Mouse (Mus musculus): ENCODE results near the gene Ap5z1. TPM values are rescaled to one million over a fixed set of nuclear protein-coding genes. Genes with fewer than 3 reads are reported as not detected.

Ap5z1 gene
- polyA plus RNA-seq (2014; fragmentation: Nextera tagmentation; extraction: Ambion mirVana): 6.0 and 6.3 TPM in 2 replicates

DNA sequence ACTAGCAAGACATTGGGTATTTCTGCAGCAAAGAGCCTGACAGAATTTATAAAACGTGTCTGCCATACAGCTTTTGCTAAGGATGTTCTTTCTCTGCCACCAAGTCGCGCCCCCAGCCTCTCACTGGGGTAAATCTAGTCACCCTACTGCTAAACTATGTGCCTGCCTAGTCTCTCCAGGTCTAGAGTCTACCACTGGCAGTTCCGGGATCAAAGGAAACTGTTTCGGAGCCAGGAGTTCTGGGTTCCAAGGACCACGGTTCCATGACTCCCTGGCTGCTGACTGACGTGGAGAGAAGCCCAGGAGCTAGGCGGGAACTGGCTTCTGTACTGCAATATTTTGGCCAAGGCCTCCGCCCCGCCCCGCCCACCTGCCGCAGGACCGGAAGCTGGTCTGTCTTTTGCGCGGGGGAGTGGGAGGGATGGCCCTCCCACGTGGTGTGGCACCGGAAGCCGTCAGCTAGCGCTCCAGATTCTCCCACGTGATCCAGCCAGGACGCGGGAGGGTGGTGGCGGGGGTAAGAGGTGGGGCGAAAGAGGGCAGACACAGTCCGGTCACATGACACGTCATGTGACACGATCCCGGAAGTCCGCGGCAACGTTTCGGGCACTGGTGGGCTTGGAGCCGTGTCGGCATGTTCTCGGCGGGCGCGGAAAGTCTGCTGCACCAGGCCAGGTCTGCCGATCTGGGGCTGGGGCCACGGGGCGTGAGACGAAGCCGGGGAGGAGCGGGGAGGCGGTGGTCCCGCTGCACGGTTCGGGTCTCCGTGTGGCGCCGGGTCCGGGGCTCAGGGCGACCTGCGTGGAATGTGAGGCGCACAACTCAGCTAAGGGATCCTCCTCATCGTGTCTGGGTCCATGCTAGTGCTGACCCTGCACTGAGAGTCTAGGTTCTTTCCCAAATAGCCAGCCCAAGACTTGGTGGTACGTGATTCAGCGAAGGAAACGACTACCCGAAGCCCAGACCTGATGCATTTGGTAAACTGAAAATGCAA is at the start of gene Ap5z1:
TSS of gene Ap5z1 (plus strand) at position 484 of the 994 bp plus-strand sequence.
- Histone ChIP-seq H3K27me3 (ENCODE audit: control insufficient read depth, insufficient read depth, low read length) (no peaks in the 10 kb centered on the region), H3K4me2 (ENCODE audit: low read length) (peak within 1 kb of the TSS; percentile 87), H3K36me3 (ENCODE audit: control insufficient read depth, insufficient read depth, low read length) (peaks cover 25% of the 10 kb centered on the region), H3K27ac (replicated peaks in 1 of 2; ENCODE audit: control insufficient read depth in 1 of 2, insufficient read depth in 1 of 2, low read depth in 2 of 2, low read length in 2 of 2) (peak within 1 kb of the TSS; percentile 81 to 92), H3K9me3 (ENCODE audit: control insufficient read depth, low read length) (no peaks in the 10 kb centered on the region), H3K9ac (ENCODE audit: low read length) (peak within 1 kb of the TSS; percentile 83), H3K4me3 (ENCODE audit: control insufficient read depth in 1 of 2, insufficient read depth in 1 of 2, low read depth in 1 of 2, low read length in 2 of 2) (peak within 1 kb of the TSS; percentile 68 to 75), H3K4me1 (ENCODE audit: control insufficient read depth in 2 of 2, insufficient read depth in 2 of 2, low read length in 2 of 2) (peaks cover 5 to 6% of the 10 kb centered on the region in 2 experiments; a peak in 2 of 4 replicates)
- WGBS: 2% methylated on average over 58 of the region's 60 CpGs
- peak; percentile 89 for ATAC-seq (ENCODE audit: insufficient number of reproducible peaks, insufficient read depth, low FRiP score, low read depth)

DNA sequence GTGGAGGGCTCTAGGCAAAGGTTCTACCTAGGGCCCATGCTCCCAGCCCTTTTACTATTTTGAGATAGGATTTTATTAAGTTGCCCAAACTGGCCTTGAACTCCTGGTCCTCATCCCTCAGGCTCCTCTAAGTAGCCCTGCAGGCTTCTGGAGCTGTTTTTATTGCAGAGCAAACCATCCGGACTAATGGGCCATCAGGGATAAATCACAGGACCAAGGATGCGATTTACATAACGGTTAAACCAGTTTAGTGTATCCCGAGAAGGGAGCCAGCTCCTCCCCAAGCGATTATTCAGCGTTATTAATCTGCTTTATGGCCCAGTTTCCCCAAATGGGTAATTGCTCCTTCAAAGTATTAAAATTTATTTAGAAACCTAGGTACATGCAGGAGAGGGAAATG is 48.3 kb upstream of the Ap5z1 start:
- no peak overlapping the region for H3K4me2 ChIP-seq (ENCODE audit: low read length)
- no peaks in the 10 kb centered on the region for H3K27me3 ChIP-seq (ENCODE audit: control insufficient read depth, insufficient read depth, low read length)
- peaks cover 9% of the 10 kb centered on the region; the same call in 1 of the 2 replicates for H3K36me3 ChIP-seq (ENCODE audit: control insufficient read depth, insufficient read depth, low read length)
- no peak overlapping the region for H3K9ac ChIP-seq (ENCODE audit: low read length)
- H3K4me1 ChIP-seq (ENCODE audit: control insufficient read depth in 2 of 2, insufficient read depth in 2 of 2, low read length in 2 of 2): peaks cover 28 to 63% of the 10 kb centered on the region in 2 experiments
- no peak overlapping the region for H3K4me3 ChIP-seq (ENCODE audit: control insufficient read depth in 1 of 2, insufficient read depth in 1 of 2, low read depth in 1 of 2, low read length in 2 of 2)
- no peak for ATAC-seq (ENCODE audit: insufficient number of reproducible peaks, insufficient read depth, low FRiP score, low read depth)
- H3K27ac ChIP-seq (replicated peaks in 1 of 2; ENCODE audit: control insufficient read depth in 1 of 2, insufficient read depth in 1 of 2, low read depth in 2 of 2, low read length in 2 of 2): peak overlapping the region in 1 of 2 experiments; percentile 59; a peak in 1 of 4 replicates
- no peaks in the 10 kb centered on the region for H3K9me3 ChIP-seq (ENCODE audit: control insufficient read depth, low read length)
- 71% methylated on average over 6 of the region's 6 CpGs for WGBS

- H3K9ac ChIP-seq (ENCODE audit: low read length): 0 out of 2 replicates have a peak overlapping the region, but pooled peaks have one; percentile 23
- 0 out of 2 replicates have a peak, but pooled peaks have one; percentile 33 for ATAC-seq (ENCODE audit: insufficient number of reproducible peaks, insufficient read depth, low FRiP score, low read depth)
- peaks cover 32 to 63% of the 10 kb centered on the region in 2 experiments for H3K4me1 ChIP-seq (ENCODE audit: control insufficient read depth in 2 of 2, insufficient read depth in 2 of 2, low read length in 2 of 2)
- no peaks in the 10 kb centered on the region for H3K9me3 ChIP-seq (ENCODE audit: control insufficient read depth, low read length)
- peaks cover 11% of the 10 kb centered on the region for H3K36me3 ChIP-seq (ENCODE audit: control insufficient read depth, insufficient read depth, low read length)
- H3K27ac ChIP-seq (replicated peaks in 1 of 2; ENCODE audit: control insufficient read depth in 1 of 2, insufficient read depth in 1 of 2, low read depth in 2 of 2, low read length in 2 of 2): peak overlapping the region; percentile 14 to 59
- H3K4me3 ChIP-seq (ENCODE audit: control insufficient read depth in 1 of 2, insufficient read depth in 1 of 2, low read depth in 1 of 2, low read length in 2 of 2): no peak overlapping the region
- WGBS: 8% methylated on average over 14 of the region's 14 CpGs
- no peaks in the 10 kb centered on the region for H3K27me3 ChIP-seq (ENCODE audit: control insufficient read depth, insufficient read depth, low read length)
- peak overlapping the region; percentile 39 for H3K4me2 ChIP-seq (ENCODE audit: low read length)
Measured at GRCm38 (mm10) chr5:142416070-142416775, 47.5 kb upstream of the Ap5z1 start.

GRCm38 (mm10) chr5:142417104-142417503 is 46.6 kb upstream of the Ap5z1 start:
- no peak overlapping the region for H3K4me2 ChIP-seq (ENCODE audit: low read length)
- H3K9ac ChIP-seq (ENCODE audit: low read length): no peak overlapping the region
- WGBS: 79% methylated on average over 3 of the region's 3 CpGs
- peaks cover 16% of the 10 kb centered on the region for H3K36me3 ChIP-seq (ENCODE audit: control insufficient read depth, insufficient read depth, low read length)
- H3K27me3 ChIP-seq (ENCODE audit: control insufficient read depth, insufficient read depth, low read length): no peaks in the 10 kb centered on the region
- peaks cover 31 to 67% of the 10 kb centered on the region in 2 experiments for H3K4me1 ChIP-seq (ENCODE audit: control insufficient read depth in 2 of 2, insufficient read depth in 2 of 2, low read length in 2 of 2)
- H3K4me3 ChIP-seq (ENCODE audit: control insufficient read depth in 1 of 2, insufficient read depth in 1 of 2, low read depth in 1 of 2, low read length in 2 of 2): no peak overlapping the region
- H3K9me3 ChIP-seq (ENCODE audit: control insufficient read depth, low read length): no peaks in the 10 kb centered on the region
- H3K27ac ChIP-seq (replicated peaks in 1 of 2; ENCODE audit: control insufficient read depth in 1 of 2, insufficient read depth in 1 of 2, low read depth in 2 of 2, low read length in 2 of 2): peak overlapping the region in 1 of 2 experiments; percentile 0; a peak in 1 of 4 replicates
- no peak for ATAC-seq (ENCODE audit: insufficient number of reproducible peaks, insufficient read depth, low FRiP score, low read depth)

GRCm38 (mm10) chr5:142417876-142418275 is 45.9 kb upstream of the Ap5z1 start:
- no peaks in the 10 kb centered on the region for H3K9me3 ChIP-seq (ENCODE audit: control insufficient read depth, low read length)
- 76% methylated on average over 9 of the region's 9 CpGs for WGBS
- ATAC-seq (ENCODE audit: insufficient number of reproducible peaks, insufficient read depth, low FRiP score, low read depth): no peak
- H3K9ac ChIP-seq (ENCODE audit: low read length): no peak overlapping the region
- peaks cover 19% of the 10 kb centered on the region for H3K36me3 ChIP-seq (ENCODE audit: control insufficient read depth, insufficient read depth, low read length)
- no peaks in the 10 kb centered on the region for H3K27me3 ChIP-seq (ENCODE audit: control insufficient read depth, insufficient read depth, low read length)
- no peak overlapping the region for H3K4me3 ChIP-seq (ENCODE audit: control insufficient read depth in 1 of 2, insufficient read depth in 1 of 2, low read depth in 1 of 2, low read length in 2 of 2)
- H3K4me1 ChIP-seq (ENCODE audit: control insufficient read depth in 2 of 2, insufficient read depth in 2 of 2, low read length in 2 of 2): peaks cover 28 to 67% of the 10 kb centered on the region in 2 experiments
- no peak overlapping the region for H3K4me2 ChIP-seq (ENCODE audit: low read length)
- no peak overlapping the region for H3K27ac ChIP-seq (replicated peaks in 1 of 2; ENCODE audit: control insufficient read depth in 1 of 2, insufficient read depth in 1 of 2, low read depth in 2 of 2, low read length in 2 of 2)

GRCm38 (mm10) chr5:142418419-142418818 is 45.3 kb upstream of the Ap5z1 start:
- Histone ChIP-seq H3K4me1 (ENCODE audit: control insufficient read depth in 2 of 2, insufficient read depth in 2 of 2, low read length in 2 of 2) (peaks cover 30 to 67% of the 10 kb centered on the region in 2 experiments), H3K4me3 (ENCODE audit: control insufficient read depth in 1 of 2, insufficient read depth in 1 of 2, low read depth in 1 of 2, low read length in 2 of 2) (no peak overlapping the region), H3K27ac (replicated peaks in 1 of 2; ENCODE audit: control insufficient read depth in 1 of 2, insufficient read depth in 1 of 2, low read depth in 2 of 2, low read length in 2 of 2) (no peak overlapping the region), H3K36me3 (ENCODE audit: control insufficient read depth, insufficient read depth, low read length) (peaks cover 19% of the 10 kb centered on the region), H3K9ac (ENCODE audit: low read length) (no peak overlapping the region), H3K27me3 (ENCODE audit: control insufficient read depth, insufficient read depth, low read length) (no peaks in the 10 kb centered on the region), H3K4me2 (ENCODE audit: low read length) (no peak overlapping the region), H3K9me3 (ENCODE audit: control insufficient read depth, low read length) (no peaks in the 10 kb centered on the region)
- WGBS: 91% methylated on average over 4 of the region's 4 CpGs
- no peak for ATAC-seq (ENCODE audit: insufficient number of reproducible peaks, insufficient read depth, low FRiP score, low read depth)

- H3K27ac ChIP-seq (replicated peaks in 1 of 2; ENCODE audit: control insufficient read depth in 1 of 2, insufficient read depth in 1 of 2, low read depth in 2 of 2, low read length in 2 of 2): 0 out of 4 replicates have a peak overlapping the region, but pooled peaks of 1 of the 2 experiments have one; percentile 19
Measured at GRCm38 (mm10) chr5:142420317-142420716, 43.4 kb upstream of the Ap5z1 start.

More at GRCm38 (mm10) chr5:142420317-142420716, 43.4 kb upstream of the Ap5z1 start:
- WGBS: 69% methylated on average over 4 of the region's 4 CpGs
- Histone ChIP-seq H3K4me2 (ENCODE audit: low read length) (no peak overlapping the region), H3K9me3 (ENCODE audit: control insufficient read depth, low read length) (no peaks in the 10 kb centered on the region), H3K27me3 (ENCODE audit: control insufficient read depth, insufficient read depth, low read length) (no peaks in the 10 kb centered on the region), H3K9ac (ENCODE audit: low read length) (no peak overlapping the region), H3K36me3 (ENCODE audit: control insufficient read depth, insufficient read depth, low read length) (peaks cover 19% of the 10 kb centered on the region), H3K4me3 (ENCODE audit: control insufficient read depth in 1 of 2, insufficient read depth in 1 of 2, low read depth in 1 of 2, low read length in 2 of 2) (no peak overlapping the region), H3K4me1 (ENCODE audit: control insufficient read depth in 2 of 2, insufficient read depth in 2 of 2, low read length in 2 of 2) (peaks cover 40 to 70% of the 10 kb centered on the region in 2 experiments)
- no peak for ATAC-seq (ENCODE audit: insufficient number of reproducible peaks, insufficient read depth, low FRiP score, low read depth)
